Mouse (Mus musculus): Measurements from ENCODE around the gene Phf24.
A peak's percentile ranks its signal among the peaks of the same experiment; 100 is the strongest.

The Phf24 gene

DNA sequence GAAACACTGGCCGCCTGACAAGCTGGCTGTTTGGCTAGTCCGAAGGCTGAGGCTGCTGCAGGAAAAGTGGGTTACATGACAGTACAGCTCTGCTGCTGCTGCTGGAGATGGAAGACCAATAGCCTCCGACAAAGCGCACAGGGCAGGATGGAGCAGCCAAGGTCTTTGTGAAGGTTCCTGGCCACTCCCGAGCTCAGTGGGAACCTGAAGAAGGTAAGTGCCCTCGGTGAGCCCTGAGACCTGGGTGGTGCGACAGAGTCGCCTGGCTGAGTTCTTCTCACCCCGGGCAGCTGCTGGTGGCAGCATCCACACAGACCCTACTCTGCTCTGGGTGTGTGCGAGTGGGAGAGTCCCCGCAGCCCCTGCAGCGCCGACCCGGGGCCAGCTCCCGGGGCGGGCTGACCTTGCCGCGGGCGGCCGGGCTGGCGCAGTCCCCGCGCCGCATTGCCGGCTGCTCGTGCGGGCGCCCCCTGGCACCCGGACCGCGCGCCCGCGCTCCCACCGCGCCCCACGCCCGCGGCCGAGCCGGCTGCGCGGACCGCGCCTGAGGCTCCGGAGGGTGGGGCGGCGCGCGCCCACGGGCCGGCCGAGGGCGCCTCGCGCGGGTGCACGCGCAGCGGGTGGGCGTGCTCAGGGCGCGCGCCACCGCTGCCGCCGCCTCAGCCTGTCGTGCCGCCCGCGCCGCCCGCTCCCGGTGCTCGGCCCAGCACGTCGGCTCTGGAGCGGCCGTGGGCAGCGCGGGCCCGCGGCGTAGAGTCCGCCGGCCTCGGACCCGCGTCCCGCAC lies at the start of gene Phf24:
Gene Phf24, plus strand, starts transcription at position 44 of the 785 bp plus-strand sequence.
- DNase-seq (ENCODE audit: low spot score) = no peak

DNA sequence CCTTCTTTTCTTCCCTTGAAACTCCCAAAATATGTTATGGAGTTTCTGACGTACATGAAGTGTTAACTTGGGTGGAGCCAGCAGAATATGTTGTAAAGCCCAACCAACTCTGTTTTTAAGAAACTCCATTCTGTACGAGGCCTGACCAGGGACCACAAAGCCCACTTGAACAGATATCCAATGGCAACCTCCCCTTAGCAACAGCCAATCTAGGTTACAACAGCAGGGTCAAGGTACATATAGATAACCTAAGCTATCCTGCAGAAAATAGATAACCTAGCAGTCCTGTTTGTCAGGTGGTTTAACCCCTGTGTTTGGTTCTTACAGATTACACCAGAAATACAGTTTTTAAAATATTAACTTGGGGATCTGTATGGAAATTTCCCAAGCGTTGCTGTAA lies 49.1 kb upstream of the Phf24 start:
- no peak for DNase-seq (ENCODE audit: low spot score)

DNA sequence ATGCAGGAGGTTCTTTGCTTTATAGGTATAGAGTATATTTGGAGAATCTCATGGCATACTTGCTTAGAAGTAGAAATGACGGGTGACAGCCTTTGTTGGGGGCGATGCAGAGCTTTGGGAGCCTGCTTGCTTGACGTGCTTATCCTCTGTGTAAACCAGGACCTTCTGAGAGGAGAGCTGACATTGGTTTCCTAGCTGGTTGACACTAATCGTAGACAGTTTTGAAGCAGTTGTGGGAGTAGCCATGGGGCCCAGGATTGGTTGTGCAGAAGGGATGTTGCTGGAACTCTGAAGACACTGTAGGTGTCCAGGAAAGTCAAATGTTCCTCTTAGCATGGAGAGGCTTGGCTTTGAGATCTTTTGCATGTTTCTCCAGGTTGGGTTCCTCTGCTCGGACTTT lies 48.3 kb upstream of the Phf24 start:
- DNase-seq (ENCODE audit: low spot score) = no peak

DNA sequence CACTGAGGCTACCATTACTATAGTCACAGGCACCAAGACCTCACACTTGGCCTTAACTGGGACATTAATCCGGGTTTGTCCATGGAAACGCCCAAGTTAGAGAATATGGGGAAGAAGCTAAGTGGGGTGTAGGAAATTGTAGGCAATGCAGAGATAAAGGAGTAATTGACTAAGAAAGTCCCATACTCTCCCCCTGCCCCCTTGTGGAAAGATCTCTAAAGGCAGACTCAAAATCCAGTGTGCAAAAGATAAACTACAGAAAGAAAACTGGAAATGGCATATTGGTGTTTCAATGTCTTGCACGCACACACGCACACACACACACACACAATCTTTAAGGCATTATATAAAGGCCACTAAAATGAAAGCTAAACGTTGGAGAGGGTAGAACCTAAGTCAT lies 45.7 kb upstream of the Phf24 start:
- no peak for DNase-seq (ENCODE audit: low spot score)

DNA sequence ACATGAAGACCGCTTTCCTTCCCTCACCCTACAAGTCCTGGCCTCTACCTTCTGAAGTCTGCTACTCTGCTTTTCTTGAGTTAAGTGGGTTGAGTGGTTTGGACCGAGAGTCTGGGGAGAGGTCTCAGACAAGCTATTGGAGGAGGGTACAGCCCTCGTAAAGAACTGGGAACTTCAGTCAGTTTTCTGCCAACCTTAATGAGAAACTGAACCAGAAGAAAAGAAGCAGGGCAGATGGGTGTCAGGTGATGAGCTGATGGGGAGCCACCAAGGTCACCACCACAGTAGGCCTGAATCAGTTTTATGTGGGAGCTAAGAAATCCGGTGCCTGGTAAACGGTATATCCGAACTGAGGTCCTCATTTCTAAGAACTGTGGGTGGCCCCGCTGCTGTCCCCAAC lies 44.3 kb upstream of the Phf24 start:
- DNase-seq (ENCODE audit: low spot score) = no peak

DNA sequence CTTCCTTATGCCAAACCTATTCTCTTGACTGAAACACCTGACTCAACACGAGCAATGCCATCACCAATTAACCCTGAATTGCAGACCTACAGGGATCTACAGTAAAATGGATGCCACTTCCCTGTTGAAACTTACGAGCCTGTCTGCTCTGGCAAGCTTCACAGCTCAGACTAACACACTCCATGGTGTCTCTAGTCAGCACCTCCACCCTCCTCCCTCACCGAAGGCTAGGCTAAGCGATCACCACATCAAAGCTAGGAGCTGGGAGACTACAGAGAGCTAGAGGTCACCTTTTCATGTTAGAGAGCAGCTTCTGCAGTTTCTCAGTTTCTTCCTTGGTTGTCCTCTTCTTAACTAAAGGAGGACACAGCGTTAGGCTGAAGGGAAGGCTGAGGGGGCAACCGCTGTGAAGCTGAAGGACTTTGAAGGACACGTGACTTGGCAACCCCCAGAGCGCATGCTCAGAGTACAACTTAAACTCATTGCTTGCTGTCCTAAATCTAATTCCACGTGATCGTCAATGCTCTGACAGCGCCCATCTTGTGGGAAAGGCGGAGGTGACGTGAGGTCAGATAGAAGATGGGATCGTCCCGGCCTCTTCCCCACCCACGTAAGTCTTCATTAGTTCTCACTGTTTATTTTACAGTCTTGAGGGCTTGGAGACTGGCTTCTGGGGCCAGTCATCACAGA lies 43.6 kb upstream of the Phf24 start:
- no peak for DNase-seq (ENCODE audit: low spot score)

DNA sequence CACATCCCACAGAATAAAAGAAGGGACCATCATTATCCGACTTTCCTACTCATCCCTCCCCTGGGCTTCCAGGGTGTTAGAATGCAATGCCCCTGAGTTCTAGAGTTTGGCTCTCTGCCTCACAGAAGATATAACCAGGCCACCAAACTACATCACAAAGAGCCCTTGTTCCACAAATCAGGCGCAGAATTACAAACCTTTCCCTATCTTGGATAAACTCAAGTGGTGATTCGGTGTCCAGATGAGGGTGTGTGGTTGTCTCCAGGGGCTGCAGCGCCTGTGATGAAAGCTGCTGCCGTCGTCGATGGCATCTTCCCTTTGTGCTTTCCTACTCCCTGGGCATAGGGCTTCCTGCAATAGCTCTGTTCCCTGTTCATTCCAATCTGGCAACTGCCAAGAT lies 42.3 kb upstream of the Phf24 start, which contains the start of gene Fam205c:
Gene Fam205c, minus strand, starts transcription at position 101 of the 400 bp plus-strand sequence.
- no peak for DNase-seq (ENCODE audit: low spot score)

DNA sequence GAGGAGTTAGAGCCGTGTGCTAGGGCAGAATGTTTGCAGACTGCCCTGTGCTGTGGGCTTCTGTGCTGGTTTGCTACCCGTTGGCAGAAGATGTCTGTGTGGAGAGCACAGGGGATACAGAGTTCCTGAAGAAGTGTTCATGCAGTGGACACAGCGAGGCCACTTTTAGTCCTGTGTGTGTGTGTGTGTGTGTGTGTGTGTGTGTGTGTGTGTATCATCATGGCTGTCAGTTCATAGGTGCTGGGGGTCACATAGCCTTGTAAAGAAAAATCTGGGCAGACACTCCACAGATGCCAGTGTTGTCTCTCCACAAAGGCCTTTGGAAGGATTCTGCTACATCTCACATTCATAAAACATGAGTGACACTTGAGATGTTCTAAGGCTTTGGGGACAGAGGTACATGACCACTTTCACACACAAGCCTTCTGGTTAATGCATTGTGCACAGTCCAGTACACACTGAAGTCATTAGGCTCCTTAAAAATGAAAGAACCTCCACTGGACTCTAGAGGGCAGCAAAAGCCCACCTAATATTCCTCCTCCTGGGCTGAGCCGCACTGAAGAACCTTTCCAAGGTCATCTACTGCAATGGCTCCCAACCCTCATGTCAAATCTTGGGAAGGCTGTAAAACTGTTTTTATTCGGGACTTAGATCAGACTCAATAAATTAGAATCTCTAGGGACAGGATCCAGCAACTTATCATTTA lies 39.7 kb upstream of the Phf24 start:
- DNase-seq (ENCODE audit: low spot score) = peak; percentile 42

DNA sequence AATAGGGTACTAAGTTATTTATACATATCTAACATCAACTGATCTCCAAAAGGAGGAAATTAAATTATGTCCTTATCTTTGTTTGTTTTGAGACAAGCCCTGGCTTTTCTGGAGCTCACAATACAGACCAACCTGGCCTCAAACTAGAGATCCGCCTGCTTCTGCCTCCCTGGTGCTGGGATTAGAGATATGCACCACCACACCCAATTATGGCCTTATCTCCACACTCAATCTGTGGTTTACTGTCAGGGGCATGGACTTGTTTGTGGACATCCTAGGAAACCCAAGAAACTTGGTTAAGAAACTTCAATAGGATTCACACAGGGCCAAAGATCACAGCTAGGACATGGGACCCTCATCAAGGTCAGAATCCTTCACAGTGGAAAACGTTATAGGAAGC lies 38.8 kb upstream of the Phf24 start:
- DNase-seq (ENCODE audit: low spot score) = no peak

DNA sequence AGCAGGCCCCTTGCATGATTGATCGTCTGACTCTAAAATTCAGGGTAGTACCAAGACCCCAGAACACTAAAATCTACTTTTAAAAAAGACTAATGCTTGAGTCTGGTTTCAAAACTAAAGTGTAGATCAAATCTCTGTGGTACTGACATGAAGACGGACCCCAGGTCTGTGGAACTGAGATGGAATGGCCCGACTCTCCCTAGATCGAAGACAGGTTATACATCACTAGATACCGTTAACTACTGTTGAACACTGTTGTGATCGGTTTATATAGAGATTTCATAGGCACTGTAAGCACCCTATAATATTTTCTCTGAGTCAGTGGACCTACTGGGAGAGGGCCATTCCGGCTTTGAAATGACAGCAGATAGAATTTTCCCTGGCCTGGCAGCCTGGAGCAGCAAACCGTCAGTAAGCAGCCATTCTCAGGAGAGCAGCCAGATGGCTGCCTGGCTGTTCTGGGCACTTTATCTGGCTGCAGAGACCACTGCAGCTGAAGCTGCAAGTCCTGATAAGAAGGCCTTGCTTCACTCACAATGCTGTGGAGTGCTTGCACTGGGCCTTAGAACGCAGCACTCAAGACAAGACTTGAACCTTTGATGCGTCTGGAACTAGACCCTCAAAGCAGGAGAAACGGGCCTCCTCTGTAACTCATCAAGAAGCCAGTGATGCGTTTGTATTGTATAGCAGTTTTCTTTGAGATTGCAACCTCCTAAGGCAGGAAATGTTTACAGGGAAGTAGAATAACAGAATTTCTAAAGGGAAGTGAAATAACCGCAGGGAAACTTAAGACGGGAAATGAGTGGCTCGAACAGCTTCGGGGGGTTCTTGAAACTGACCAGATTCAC lies 36.4 kb upstream of the Phf24 start:
- DNase-seq (ENCODE audit: low spot score) = no peak

DNA sequence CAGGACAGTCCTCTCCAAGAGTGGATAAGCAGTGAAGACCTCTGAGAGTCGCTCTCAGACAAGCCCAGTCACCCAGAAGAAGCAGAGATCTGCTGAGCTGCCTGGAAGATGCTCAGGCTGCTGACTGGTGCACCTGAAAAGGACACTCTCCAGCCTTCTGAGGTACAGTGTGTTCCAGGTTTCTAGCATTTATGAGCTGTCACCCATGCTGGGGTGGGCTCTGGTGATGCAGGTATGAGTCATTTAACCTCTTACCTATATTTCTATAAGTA lies 35.8 kb upstream of the Phf24 start:
- DNase-seq (ENCODE audit: low spot score) = no peak

DNA sequence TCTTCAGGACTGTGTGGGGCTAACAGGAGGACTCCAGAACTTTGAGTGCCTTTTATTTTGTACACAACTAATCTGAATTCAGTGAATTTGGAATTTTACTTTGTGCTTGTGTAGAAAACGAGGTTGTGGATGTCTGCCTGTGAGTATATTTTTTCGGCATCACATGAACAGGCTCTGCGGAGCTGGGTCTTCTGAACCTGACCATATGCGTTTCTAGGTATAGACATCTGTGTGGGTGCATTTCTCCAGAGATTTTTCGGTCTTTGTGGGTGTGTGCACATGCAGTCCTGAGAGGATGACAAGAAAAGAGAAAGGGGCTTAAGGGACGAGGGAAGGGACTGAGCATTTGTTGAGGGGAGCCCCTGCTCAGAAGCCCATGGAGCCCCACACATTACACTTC lies 29.5 kb upstream of the Phf24 start:
- DNase-seq (ENCODE audit: low spot score) = peak; percentile 40

DNA sequence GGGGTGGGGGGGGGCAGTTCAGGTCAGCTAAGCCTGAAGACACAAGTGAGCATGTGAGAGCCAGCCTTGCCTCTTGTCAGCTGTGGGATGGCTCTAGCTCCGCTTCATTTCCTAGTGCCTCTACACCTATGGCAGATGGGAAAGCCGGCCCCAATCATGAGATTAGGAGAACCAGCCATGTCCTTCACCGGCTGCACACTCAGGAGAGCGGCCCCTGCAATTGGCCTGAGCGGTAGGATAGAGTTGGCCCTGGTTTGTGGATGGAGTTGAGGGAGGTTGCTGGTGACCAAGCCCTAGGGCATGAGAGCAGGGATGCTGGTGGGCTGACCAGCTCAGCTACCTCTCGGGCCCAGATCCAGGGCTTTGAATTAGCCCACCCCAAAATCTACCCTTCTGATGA lies 27.7 kb upstream of the Phf24 start:
- DNase-seq (ENCODE audit: low spot score) = no peak

DNA sequence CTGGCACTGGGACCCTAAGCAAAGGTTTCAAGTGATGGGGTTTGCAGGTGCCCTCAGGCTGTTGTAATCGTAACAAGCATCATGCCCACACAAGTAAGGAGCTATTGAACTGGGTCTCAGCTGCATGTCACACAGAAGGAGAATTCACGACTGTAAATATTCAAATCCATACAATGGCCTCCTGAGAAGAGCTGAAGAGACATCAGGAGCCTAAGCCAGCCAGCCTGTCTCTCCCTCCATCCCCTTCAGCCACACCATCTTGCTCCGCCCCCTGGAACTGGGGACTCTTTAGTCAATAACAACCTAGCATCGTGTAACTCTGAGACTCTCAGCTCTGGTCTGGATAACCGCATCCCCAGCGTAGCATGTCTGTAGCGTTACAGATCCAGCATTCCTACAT lies 25.3 kb upstream of the Phf24 start:
- no peak for DNase-seq (ENCODE audit: low spot score)

DNA sequence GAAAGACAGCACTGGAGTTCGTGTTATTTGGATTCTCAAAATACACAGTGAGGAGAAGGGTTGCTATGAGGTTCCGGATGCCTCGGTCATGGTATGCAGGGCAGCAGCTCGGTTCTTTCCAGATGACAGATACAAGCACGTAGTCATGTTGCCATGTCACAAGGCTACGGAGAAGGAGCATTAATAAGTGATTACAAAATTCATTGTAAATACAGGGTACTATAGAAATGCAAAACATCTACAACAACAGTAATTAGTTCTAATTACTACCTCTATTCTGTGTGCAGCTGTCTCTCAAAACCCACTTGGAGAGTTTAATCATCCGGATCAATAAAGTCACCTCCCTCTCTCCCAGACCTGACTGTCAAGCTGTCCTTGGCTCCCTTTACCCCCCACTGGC lies 21.3 kb upstream of the Phf24 start:
- no peak for DNase-seq (ENCODE audit: low spot score)

DNA sequence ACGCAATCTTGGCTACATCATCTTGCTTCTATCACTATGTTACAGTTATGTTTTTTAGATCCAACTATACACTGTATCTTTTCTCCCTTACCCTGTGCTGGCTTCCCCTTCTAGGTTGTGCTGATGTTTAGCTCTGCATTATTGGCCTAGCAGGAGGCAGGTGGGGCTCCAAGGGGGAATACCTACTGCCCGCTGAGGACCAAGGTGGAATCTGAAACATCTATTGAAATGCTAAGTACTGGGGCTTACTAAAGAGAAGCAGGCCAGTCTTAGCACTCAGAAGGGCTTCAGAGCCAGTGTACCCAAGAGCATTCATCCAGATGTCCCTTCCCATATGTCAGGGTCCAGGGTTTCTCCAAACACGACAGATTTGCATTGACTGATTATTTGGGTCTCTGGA lies 17.5 kb upstream of the Phf24 start:
- DNase-seq (ENCODE audit: low spot score) = no peak

DNA sequence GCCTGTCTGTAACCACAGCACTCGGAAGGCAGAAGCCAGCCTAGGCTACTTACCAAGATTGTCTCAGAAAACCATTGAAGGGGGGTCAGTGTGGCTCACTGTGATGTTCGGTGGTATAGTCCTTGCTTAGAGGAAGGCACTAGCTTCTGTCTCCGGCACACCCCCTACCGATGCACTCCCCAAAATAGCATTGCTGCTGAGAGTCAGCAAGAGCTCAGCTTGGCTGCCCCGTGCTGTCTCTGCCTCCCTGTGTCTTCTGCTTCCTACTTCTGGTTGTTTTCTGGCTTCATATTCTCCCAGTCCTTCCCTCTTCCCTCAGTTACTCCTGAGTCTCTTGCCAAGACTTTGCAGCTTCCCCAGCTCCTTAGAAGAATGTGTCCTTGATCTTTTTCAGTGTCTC lies 15.6 kb upstream of the Phf24 start:
- DNase-seq (ENCODE audit: low spot score) = no peak

DNA sequence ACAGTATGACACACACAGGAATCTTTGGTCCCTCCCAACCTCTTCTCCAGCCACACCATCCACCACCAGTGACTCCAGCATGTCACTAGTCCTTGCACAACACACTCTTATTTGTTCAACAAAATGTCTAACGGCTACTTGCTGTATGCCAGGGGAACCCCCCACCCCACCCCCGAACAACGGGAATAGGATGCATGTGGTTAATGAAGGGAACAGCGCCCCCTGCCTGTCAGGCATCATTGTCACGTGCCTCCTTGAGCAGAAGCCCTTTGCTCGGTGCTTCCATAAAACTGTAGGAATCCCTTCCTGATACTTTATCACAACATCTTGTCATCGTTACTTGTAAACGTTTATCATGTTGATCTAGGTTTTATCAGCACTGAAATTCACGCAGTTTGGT lies 14.3 kb upstream of the Phf24 start:
- no peak for DNase-seq (ENCODE audit: low spot score)

DNA sequence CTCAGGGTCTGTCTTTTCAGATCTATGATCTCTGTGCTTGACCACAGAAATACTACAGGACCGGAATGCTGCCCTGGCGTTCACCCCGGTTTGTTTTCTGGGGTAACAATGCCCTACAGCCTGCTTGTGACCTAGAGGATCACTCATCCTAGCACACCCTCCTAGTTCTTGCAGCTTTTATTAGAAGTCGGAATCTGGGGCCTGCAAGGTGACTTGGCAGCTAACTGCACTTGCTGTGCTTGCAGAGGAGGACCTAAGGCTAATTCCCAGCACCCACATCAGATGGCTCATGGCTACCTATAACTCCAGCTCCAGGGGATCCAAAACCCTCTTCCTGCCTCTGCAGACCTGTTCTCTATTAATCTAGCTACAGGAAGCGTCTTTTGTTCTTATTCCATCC lies 13.7 kb upstream of the Phf24 start:
- DNase-seq (ENCODE audit: low spot score) = no peak

DNA sequence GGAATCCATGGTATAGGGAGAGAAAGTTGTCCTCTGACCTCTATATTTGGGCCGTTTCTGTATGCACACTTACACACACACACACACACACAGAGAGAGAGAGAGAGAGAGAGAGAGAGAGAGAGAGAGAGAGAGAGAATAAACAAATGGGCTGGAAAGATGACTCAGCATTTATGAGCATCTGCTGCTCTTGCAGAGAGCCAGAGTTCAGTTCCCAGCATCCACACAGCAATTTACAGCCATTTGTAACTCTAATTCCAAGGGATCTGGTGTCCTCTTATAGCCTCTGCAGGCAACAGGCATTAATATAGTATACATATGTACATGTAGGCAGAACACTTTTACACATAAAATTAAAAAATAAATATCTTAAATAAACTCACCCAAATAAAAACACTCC lies 12.5 kb upstream of the Phf24 start:
- DNase-seq (ENCODE audit: low spot score) = no peak

DNA sequence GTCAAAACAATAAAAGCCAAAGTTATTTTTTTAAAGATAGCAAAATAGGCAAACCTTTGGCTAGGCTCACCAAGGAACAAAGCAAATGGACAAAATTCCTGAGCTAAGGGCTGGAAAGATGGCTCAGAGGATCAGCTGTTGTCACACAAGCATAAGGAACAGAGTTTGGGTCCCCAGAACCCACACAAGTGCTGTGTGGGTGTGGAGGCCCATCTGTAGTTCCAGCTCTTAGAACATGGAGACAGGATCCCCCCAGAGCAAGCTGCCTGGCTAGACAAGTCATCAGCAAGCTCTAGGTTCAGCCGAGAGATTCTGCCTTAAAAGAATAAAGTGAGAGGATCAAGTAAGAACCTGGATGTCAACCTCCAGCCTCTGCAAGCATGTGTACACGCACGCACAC lies 11.9 kb upstream of the Phf24 start:
- no peak for DNase-seq (ENCODE audit: low spot score)

DNA sequence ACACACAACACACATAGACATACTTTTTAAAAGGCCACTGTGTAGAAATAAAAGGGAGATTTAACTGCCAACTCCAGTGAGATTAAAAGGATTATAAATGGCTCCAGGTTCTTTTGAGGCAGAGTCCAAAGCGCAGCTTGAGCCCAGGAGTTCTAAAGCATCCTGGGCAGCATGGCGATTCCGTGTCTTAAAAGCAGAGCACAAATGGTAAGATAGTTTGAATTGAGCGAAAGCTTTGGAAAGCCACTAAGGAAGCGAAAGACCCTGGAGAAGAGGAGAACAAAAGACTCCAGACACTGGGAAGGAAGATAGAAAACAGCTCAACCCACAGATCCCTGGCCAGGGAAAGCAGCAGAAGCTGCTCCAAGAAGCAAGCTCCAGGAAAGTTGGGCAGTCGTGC lies 11.5 kb upstream of the Phf24 start:
- no peak for DNase-seq (ENCODE audit: low spot score)

DNA sequence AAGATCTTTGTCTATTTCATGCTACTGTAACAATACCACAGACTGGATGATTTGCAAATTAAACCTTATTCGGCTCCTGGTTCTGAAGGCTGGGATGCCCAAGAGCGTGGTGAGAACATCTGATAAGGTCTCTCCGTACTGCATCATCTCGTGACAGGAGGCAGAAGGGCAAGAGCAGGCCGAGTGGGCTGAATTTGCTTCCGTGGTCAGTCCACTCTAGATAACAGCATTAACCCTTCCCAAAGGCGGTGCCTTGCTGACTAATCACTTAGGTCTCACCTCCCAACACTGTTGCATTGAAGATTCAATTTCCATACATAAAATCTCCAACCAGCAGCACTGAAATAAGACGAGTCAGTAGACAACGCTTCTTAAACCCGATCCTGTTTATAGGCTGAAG lies 3.1 kb upstream of the Phf24 start:
- DNase-seq (ENCODE audit: low spot score) = no peak

Data from left cerebral cortex, adult 11 months (tissue).